Mouse (Mus musculus): ENCODE measurements around the gene Rap1gap2. TPM values are rescaled to one million over a fixed set of nuclear protein-coding genes. Genes with fewer than 3 reads are reported as not detected.

The Rap1gap2 gene
- polyA plus RNA-seq, 1 experiment from 2014 or later = 1.1 TPM

- H3K4me2 ChIP-seq (ENCODE audit: low read depth, low read length) = peak overlapping the region; percentile 24; the same call in 1 of the 2 replicates
- H3K36me3 ChIP-seq (replicated peaks; ENCODE audit: control insufficient read depth, insufficient read depth, low read depth, low read length) = no peaks in the 10 kb centered on the region
- no peak overlapping the region for H3K27ac ChIP-seq (replicated peaks; ENCODE audit: low read depth, low read length)
- 17% methylated on average over 18 of the region's 18 CpGs for WGBS
- peak; percentile 60 for DNase-seq (ENCODE audit: low spot score)
- H3K4me1 ChIP-seq (ENCODE audit: control insufficient read depth, insufficient read depth, low read length) = peaks cover 11% of the 10 kb centered on the region
- H3K9ac ChIP-seq (replicated peaks; ENCODE audit: low read length) = 0 out of 2 replicates have a peak overlapping the region, but pooled peaks have one; percentile 25
- no peak for ATAC-seq (replicated peaks; ENCODE audit: insufficient number of reproducible peaks, low FRiP score, low TSS enrichment, low read depth)
- H3K9me3 ChIP-seq (replicated peaks; ENCODE audit: control insufficient read depth, low read length) = no peaks in the 10 kb centered on the region
- H3K27me3 ChIP-seq (ENCODE audit: control insufficient read depth, insufficient read depth, low read length) = peaks cover 19% of the 10 kb centered on the region
- no peak overlapping the region for H3K4me3 ChIP-seq (ENCODE audit: low read depth, low read length)
Measured at GRCm38 (mm10) chr11:74526180-74527158, 84.2 kb downstream of the Rap1gap2 start.

DNA sequence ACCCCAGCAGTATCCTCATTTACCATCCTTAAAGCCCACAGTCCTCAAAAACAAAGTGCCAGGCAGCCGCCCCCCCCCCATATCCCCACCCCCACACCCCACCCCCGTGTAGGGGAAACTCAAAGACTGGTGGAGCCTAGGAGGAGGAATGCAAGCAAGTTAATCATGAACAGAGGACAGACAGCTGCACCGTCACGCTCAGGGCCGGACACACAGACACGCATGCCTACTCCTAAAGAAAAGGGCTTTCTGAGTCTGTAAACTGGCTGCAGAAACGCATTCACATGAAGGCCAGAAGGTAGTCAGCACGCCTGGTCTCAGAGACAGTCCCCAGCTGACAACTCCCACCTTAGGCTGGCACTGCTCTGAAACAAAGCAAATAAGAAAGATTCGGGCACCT, 85.1 kb downstream of the Rap1gap2 start:
- H3K27ac ChIP-seq (replicated peaks; ENCODE audit: low read depth, low read length) = no peak overlapping the region
- WGBS = 61% methylated on average over 9 of the region's 9 CpGs
- no peak for DNase-seq (ENCODE audit: low spot score)
- H3K4me3 ChIP-seq (ENCODE audit: low read depth, low read length) = no peak overlapping the region
- H3K9me3 ChIP-seq (replicated peaks; ENCODE audit: control insufficient read depth, low read length) = no peaks in the 10 kb centered on the region
- no peaks in the 10 kb centered on the region for H3K36me3 ChIP-seq (replicated peaks; ENCODE audit: control insufficient read depth, insufficient read depth, low read depth, low read length)
- no peak overlapping the region for H3K9ac ChIP-seq (replicated peaks; ENCODE audit: low read length)
- no peak for ATAC-seq (replicated peaks; ENCODE audit: insufficient number of reproducible peaks, low FRiP score, low TSS enrichment, low read depth)
- peaks cover 12% of the 10 kb centered on the region for H3K4me1 ChIP-seq (ENCODE audit: control insufficient read depth, insufficient read depth, low read length)
- no peak overlapping the region for H3K4me2 ChIP-seq (ENCODE audit: low read depth, low read length)
- peaks cover 19% of the 10 kb centered on the region for H3K27me3 ChIP-seq (ENCODE audit: control insufficient read depth, insufficient read depth, low read length)

DNA sequence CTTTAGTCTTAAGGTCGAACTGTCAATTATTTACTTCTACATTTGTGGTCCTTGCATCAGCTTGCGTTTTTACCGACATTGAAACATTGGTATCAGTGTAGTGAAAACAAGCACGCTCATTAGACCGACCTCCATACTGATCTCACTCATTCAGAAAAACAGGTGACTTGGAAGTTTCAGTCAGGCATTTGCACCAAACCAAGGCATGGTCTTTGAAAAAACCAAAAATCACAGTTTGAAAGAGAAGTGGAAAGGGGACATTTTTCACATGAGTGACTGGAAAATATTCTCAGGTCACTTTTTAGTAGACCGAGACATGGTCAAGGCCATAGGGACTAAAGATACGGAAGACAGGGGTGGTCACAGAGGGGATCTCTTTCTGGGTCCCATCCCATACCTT, 85.5 kb downstream of the Rap1gap2 start:
- DNase-seq (ENCODE audit: low spot score) (no peak), ATAC-seq (replicated peaks; ENCODE audit: insufficient number of reproducible peaks, low FRiP score, low TSS enrichment, low read depth) (no peak)
- no peak overlapping the region for H3K4me3 ChIP-seq (ENCODE audit: low read depth, low read length)
- H3K4me1 ChIP-seq (ENCODE audit: control insufficient read depth, insufficient read depth, low read length) = peaks cover 12% of the 10 kb centered on the region
- no peak overlapping the region for H3K9ac ChIP-seq (replicated peaks; ENCODE audit: low read length)
- H3K36me3 ChIP-seq (replicated peaks; ENCODE audit: control insufficient read depth, insufficient read depth, low read depth, low read length) = no peaks in the 10 kb centered on the region
- H3K27me3 ChIP-seq (ENCODE audit: control insufficient read depth, insufficient read depth, low read length) = peaks cover 19% of the 10 kb centered on the region
- 81% methylated on average over 7 of the region's 7 CpGs for WGBS
- no peak overlapping the region for H3K4me2 ChIP-seq (ENCODE audit: low read depth, low read length)
- H3K27ac ChIP-seq (replicated peaks; ENCODE audit: low read depth, low read length) = no peak overlapping the region
- H3K9me3 ChIP-seq (replicated peaks; ENCODE audit: control insufficient read depth, low read length) = no peaks in the 10 kb centered on the region

GRCm38 (mm10) chr11:74524050-74524965, 86.4 kb downstream of the Rap1gap2 start:
- no peaks in the 10 kb centered on the region for H3K9me3 ChIP-seq (replicated peaks; ENCODE audit: control insufficient read depth, low read length)
- no peak overlapping the region for H3K9ac ChIP-seq (replicated peaks; ENCODE audit: low read length)
- peaks cover 19% of the 10 kb centered on the region for H3K27me3 ChIP-seq (ENCODE audit: control insufficient read depth, insufficient read depth, low read length)
- WGBS = 45% methylated on average over 9 of the region's 9 CpGs
- DNase-seq (ENCODE audit: low spot score) = no peak
- H3K36me3 ChIP-seq (replicated peaks; ENCODE audit: control insufficient read depth, insufficient read depth, low read depth, low read length) = no peaks in the 10 kb centered on the region
- H3K4me1 ChIP-seq (ENCODE audit: control insufficient read depth, insufficient read depth, low read length) = peaks cover 12% of the 10 kb centered on the region
- H3K4me2 ChIP-seq (ENCODE audit: low read depth, low read length) = no peak overlapping the region
- no peak overlapping the region for H3K4me3 ChIP-seq (ENCODE audit: low read depth, low read length)
- ATAC-seq (replicated peaks; ENCODE audit: insufficient number of reproducible peaks, low FRiP score, low TSS enrichment, low read depth) = no peak
- H3K27ac ChIP-seq (replicated peaks; ENCODE audit: low read depth, low read length) = no peak overlapping the region

- Histone ChIP-seq H3K9ac (replicated peaks; ENCODE audit: low read length) (peak overlapping the region; percentile 65), H3K9me3 (replicated peaks; ENCODE audit: control insufficient read depth, low read length) (no peaks in the 10 kb centered on the region), H3K36me3 (replicated peaks; ENCODE audit: control insufficient read depth, insufficient read depth, low read depth, low read length) (no peaks in the 10 kb centered on the region), H3K4me2 (ENCODE audit: low read depth, low read length) (peak overlapping the region; percentile 99), H3K4me1 (ENCODE audit: control insufficient read depth, insufficient read depth, low read length) (peaks cover 12% of the 10 kb centered on the region), H3K27me3 (ENCODE audit: control insufficient read depth, insufficient read depth, low read length) (peaks cover 19% of the 10 kb centered on the region), H3K4me3 (ENCODE audit: low read depth, low read length) (peak overlapping the region; percentile 68), H3K27ac (replicated peaks; ENCODE audit: low read depth, low read length) (no peak overlapping the region)
- ATAC-seq (replicated peaks; ENCODE audit: insufficient number of reproducible peaks, low FRiP score, low TSS enrichment, low read depth) (0 out of 2 replicates have a peak, but pooled peaks have one; percentile 12), DNase-seq (ENCODE audit: low spot score) (peak; percentile 35)
- 2% methylated on average over 30 of the region's 30 CpGs for WGBS
Measured at GRCm38 (mm10) chr11:74523210-74523951, 87.3 kb downstream of the Rap1gap2 start.

DNA sequence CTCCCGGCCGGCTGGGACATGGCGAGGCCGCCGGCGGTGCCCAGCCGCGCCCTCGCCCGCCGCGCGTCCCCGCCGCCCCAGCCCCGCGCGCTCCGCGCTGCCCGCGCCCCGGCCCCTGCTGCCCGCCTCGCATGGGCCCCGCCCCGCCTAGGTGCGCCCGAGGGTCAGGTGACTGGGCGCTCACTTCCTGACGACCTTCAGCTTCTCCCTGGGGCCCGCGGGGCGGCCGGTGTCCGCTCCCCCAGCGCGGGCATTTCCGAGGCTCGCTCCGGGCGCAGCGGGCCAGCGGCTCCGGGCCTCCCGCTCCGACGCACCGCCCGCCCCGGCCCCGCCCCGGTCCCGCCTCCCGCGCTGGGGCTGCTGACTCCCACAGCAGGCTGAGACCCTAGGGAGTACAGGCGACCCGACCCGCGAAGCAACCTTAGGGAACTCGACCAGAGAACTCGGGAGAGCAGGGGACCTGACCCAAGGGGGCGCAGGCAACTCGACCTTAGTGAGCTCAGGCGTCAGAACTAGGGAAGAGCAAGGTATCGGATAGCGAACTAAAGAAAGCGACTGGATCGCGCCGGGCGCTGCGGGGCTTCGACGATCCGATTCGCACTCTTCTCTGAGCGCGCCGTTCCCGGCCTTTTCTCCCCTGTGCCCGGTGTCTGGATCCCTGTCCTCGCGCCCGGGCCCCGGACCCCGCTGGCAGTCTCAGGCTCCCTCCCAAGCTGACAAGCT, 88.1 kb downstream of the Rap1gap2 start:
- peak overlapping the region; percentile 65 for H3K9ac ChIP-seq (replicated peaks; ENCODE audit: low read length)
- peak overlapping the region; percentile 68 for H3K4me3 ChIP-seq (ENCODE audit: low read depth, low read length)
- H3K4me2 ChIP-seq (ENCODE audit: low read depth, low read length) = peak overlapping the region; percentile 99
- peaks cover 19% of the 10 kb centered on the region for H3K27me3 ChIP-seq (ENCODE audit: control insufficient read depth, insufficient read depth, low read length)
- H3K9me3 ChIP-seq (replicated peaks; ENCODE audit: control insufficient read depth, low read length) = no peaks in the 10 kb centered on the region
- 0% methylated on average over 76 of the region's 87 CpGs for WGBS
- H3K4me1 ChIP-seq (ENCODE audit: control insufficient read depth, insufficient read depth, low read length) = peaks cover 12% of the 10 kb centered on the region
- H3K27ac ChIP-seq (replicated peaks; ENCODE audit: low read depth, low read length) = no peak overlapping the region
- DNase-seq (ENCODE audit: low spot score) (peak; percentile 56), ATAC-seq (replicated peaks; ENCODE audit: insufficient number of reproducible peaks, low FRiP score, low TSS enrichment, low read depth) (peak; percentile 73)
- H3K36me3 ChIP-seq (replicated peaks; ENCODE audit: control insufficient read depth, insufficient read depth, low read depth, low read length) = no peaks in the 10 kb centered on the region

DNA sequence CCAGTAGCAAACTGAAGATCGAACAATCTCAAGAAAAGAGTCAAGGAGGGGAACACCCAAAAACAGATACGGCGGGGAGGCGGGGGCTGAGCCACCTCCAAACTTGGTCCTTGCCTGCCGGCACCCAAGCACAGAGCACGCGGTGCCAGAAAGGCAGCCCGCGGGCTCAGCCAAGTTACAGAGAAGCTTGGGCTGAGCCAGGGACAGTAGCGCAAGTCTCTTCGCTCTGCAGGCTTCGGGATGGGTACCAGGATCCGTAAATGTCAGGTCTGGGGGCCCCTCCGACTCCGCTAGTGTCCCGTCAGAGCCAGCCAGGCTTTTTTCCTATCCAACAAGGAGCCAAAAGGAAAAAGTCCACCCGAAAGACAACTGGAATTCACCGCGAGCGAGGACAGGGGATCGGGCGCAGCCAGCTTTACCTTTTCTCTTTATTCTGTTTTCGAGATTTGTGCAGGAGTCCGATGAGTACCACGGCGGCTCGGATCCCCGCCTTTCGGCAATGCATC, 88.7 kb downstream of the Rap1gap2 start:
- DNase-seq (ENCODE audit: low spot score) (peak; percentile 50), ATAC-seq (replicated peaks; ENCODE audit: insufficient number of reproducible peaks, low FRiP score, low TSS enrichment, low read depth) (no peak)
- Histone ChIP-seq H3K4me1 (ENCODE audit: control insufficient read depth, insufficient read depth, low read length) (peaks cover 12% of the 10 kb centered on the region), H3K9me3 (replicated peaks; ENCODE audit: control insufficient read depth, low read length) (no peaks in the 10 kb centered on the region), H3K4me3 (ENCODE audit: low read depth, low read length) (peak overlapping the region; percentile 68), H3K27ac (replicated peaks; ENCODE audit: low read depth, low read length) (no peak overlapping the region), H3K9ac (replicated peaks; ENCODE audit: low read length) (peak overlapping the region; percentile 65), H3K36me3 (replicated peaks; ENCODE audit: control insufficient read depth, insufficient read depth, low read depth, low read length) (no peaks in the 10 kb centered on the region), H3K4me2 (ENCODE audit: low read depth, low read length) (peak overlapping the region; percentile 99), H3K27me3 (ENCODE audit: control insufficient read depth, insufficient read depth, low read length) (peaks cover 19% of the 10 kb centered on the region)
- WGBS = under 1% methylated on average over 29 of the region's 29 CpGs
